Mouse (Mus musculus) E14TG2a.4 (cell line): ENCODE results near the gene Nos2.

Experiments used
- CTCF ChIP-seq: conservative IDR thresholded peaks from 2 replicates; pipeline ENCODE4 v1.5.1; 2014; ENCODE audit warnings: low read length
- NANOG ChIP-seq: IDR thresholded peaks from 2 replicates; pipeline ENCODE4 v1.6.1; 2014; ENCODE audit warnings: borderline replicate concordance, low read length, mixed read lengths

DNA sequence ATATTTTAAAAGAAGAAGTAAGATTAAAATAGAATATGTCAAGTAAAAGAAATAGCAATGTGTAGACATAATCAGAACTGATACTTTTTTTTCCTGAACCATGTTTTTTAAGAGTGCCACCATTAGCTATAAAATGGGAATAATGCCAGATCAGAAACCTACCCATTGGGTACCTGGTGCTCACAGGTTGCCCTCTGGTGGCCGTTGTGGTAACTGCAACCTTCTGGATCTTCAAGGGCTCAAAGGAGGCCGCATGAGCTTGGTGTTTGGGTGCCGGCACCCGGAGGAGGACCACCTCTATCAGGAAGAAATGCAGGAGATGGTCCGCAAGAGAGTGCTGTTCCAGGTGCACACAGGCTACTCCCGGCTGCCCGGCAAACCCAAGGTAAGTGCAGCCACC, 35.7 kb downstream of the Nos2 start:
- TF ChIP-seq CTCF (peak; percentile 85), NANOG (no peak)
